Mouse (Mus musculus) adipocyte (in vitro differentiated cells): Measurements from ENCODE around the gene Ube2d3.

Experiments used
- DNase-seq: peaks from one replicate; pipeline ENCODE4 v3.0.0-alpha.2; 2016; ENCODE audit warnings: low spot score

Ube2d3 gene

DNA sequence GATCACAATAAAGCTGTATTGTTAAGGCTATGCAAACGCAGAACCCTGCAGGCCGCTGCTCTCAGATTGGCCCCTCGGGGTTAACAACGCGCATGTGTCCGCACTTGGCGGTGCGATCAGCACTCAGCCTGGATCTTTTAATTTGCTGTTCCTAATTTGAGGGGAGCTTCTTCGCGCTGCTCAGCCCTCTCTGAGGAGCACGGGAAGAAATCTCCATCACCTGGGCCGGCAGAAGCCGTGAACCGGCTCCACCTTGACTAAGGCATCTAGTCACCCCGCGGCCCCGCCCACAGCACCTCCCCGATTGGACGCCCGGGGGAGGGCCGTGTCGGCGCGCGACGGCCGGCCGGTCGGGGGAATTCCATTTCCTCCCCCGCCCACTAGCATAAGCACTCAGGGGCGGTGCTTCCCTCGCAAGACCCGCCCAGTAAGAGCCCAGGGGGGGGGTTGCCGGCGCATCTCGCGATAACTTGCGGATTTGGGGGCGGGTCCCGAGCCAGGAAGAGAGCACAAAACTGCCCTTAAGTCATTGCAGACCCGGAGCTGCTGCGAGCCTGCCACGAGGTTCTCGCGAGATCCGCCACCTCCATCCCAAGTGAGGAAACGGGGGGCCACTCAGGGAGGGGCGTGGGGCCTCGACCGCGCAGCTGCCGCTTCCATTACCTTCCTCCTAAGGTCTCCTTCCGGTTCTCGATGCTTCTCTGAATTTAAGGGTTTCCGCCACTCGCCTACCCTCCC is at the start of gene Ube2d3:
Gene Ube2d3, plus strand, starts transcription at position 392 of the 738 bp plus-strand sequence.
- peak; percentile 99 for DNase-seq

DNA sequence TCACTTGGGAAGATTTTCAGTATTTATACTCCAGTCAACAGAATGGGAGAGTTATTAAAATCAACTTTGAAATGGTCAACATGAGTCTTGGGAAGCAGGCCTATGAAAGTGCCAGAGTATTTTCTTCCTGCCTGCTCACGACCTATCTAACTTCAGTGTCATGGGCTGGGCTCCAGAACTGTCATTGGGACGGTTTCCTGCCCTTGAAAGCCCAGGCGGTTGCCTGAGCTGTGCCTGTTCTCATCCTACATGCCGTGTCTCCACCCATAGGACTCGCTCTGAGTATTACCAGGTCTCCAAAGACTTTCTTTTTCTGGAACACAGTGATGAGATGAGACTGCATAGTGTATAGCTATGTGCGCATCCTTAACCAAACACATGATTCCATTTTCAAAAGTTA is 44.8 kb upstream of the Ube2d3 start:
- no peak for DNase-seq

DNA sequence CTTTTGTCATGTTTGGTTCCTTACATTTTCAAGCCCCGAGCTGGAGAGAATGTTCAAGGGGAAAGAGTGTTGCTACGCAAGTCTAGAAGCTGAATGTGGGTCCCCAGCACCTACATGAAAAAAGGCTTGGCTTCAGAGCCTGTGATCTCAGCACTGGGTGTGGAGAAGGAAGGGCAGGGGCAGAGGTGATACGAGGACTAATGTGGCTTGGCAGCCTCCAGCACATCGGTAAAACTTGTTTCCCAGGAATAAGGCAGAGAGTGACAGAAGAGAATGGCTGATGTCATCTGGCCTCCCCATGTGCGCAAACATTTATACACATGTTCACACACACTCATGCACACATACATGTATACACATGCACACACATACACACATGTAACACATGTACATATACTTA is 42.9 kb upstream of the Ube2d3 start:
- no peak for DNase-seq

DNA sequence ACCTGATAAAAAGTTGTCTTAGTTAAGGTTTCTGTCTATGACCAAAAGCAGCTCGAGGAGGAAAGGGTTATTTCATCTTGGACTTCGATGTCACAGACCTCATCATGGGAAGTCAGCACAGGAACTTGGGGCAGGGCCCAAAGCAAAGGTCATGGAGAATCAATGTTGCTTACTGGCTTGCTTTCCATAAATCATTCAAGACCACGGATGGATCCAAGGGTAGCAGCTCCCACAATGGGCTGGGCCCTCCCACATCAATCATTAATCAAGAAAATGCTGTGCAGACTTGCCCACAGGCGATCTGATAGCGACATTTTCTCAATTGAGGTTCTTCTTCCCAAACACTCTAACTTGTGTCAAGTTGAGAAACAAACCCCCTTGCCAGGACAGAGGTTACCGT is 41.9 kb upstream of the Ube2d3 start:
- DNase-seq: peak; percentile 71

DNA sequence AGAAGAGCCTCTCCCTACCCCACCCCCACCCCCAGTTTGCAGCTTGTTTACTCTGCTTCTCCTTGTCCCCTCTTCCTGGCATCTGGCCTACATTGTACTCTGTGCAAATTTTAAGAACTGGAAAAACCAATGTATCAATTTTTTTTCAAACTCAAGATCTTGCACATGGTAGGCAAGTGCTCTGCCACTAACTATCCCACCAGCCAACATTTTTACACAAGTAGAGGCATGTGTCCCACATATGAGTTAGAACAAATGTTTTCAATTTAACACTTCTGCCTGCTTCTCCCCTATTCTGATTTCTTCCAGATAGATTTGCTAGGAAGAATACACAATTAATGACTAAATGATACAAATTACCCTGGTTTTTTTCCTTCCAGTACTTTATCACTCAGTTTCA is 40.8 kb upstream of the Ube2d3 start:
- peak; percentile 43 for DNase-seq

DNA sequence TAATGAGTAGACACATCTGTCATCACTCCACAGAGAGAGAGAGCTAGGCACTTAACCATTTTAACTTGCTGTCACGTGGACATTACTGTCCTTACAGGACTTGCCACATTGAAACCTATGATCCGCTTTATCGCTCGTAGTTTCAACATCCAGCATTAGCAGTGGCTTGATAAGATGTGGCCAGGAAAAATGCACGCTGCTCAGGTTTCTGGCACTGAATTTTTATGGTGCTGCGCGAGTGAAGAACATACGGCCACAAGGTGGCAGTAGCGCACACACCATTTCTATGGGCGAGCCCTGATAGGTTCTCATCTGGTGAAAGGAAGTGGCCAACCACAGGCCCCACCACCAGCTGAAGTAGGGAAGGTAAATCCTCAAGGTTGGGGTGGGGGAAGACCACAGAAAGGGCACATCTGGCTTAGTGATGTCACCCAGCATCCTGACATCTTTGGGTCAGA is 35.7 kb upstream of the Ube2d3 start:
- DNase-seq: peak; percentile 91

DNA sequence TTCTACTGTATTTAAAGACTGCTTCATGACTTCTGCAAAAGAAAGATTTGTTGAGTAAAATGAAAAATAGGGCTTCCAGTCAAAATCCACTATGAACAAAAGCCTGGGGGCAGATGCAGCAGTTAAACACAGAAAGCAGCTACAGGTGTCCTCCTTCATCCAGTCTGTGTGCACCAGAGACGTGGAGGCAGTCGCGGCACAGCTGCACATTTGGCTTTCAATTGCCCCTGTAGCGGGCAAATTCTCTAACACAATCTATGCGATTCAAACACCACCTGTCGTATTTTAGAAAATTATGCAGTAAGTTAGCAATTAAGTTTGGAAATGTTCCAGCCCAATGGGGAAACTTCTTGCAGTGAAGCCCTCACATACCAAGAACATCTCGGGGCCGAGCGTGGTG is 34.7 kb upstream of the Ube2d3 start:
- DNase-seq: no peak

DNA sequence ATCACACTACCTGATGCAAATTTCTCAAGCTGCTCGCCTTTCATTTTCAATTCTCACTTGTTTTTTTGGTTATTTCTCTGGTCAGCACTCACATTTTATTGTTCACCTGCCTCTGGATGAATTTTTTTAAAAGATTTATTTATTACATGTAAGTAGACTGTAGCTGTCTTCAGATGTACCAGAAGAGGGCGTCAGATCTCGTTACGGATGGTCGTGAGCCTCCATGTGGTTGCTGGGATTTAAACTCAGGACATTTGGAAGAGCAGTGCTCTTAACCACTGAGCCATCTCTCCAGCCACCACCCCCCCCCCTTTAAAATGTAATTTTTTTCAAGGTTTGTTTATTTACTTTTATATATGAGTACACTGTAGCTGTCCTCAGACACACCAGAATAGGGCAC is 34.1 kb upstream of the Ube2d3 start:
- DNase-seq: no peak

DNA sequence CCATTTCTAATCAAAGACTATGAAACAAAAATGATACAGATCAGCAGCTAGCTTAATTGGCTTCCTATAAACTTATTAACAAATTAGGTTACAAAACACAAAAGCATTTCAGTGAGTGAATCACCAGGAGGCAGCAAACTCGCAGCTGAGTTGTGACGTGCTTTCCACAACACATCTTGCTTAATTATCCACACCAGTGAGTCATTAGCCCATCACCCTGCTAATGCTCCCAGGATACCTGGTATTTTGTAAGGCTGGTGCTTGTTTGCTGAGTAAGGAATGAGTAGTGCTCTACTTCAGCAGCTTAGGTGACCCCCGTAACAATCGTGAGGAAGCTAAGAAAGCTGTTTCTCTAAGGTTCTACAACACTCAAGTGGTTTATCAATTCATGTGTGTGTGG is 33.4 kb upstream of the Ube2d3 start:
- DNase-seq: peak; percentile 48

DNA sequence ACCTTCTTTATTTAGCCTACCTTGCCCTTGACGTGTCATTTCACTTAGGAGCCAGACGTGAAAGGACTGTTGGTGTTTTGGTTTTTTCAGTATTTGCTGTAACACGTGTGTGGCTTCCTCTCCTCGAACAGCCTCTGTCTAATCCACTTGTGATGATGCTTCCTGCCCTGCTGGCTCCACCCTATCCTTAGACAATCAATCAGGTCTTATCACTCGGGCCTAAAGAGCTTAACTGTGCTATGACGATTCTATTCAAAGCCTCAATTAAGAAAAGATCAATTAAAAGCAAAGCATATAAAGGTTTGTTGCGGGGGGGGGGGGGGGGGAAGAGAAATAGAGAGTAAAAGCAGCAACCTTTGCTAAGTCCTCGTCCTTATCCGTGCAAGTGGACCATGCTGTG is 30.6 kb upstream of the Ube2d3 start:
- no peak for DNase-seq

DNA sequence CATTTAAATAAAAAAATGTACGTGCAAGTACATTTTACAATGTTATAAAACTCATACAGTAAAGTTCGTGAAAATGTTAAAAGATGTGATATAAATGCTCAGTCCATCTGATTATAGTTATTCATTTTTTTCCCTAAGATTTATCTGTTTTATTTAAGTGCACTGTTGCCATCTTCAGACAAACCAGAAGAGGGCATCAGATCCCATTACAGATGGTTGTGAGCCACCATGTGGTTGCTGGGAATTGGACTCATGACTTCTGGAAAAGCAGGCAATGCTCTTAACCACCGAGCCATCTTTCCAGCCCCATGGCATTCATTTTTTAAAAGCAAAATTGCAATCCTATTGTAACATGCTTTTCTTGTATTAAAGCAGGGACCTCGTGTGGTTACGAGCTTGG is 28.7 kb upstream of the Ube2d3 start:
- DNase-seq: no peak

DNA sequence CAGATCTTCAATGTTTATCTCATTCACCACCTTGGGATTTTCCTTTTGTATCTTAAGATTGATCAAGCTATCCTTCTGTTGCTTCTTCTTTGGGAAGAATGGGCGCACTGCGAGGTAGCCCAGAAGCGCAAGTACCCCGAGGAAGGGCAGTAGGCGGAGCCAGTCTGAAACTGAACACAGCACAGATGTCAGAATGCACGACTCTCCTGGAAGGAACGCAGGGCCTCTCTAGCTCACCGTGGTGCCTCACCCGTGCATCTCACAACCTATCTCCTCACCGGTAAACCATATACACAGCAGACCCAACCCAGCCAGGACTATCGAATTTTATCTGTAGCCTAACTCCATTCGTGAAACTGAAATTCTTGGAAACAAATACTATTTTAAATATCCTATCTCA is 26.9 kb upstream of the Ube2d3 start:
- DNase-seq: no peak

DNA sequence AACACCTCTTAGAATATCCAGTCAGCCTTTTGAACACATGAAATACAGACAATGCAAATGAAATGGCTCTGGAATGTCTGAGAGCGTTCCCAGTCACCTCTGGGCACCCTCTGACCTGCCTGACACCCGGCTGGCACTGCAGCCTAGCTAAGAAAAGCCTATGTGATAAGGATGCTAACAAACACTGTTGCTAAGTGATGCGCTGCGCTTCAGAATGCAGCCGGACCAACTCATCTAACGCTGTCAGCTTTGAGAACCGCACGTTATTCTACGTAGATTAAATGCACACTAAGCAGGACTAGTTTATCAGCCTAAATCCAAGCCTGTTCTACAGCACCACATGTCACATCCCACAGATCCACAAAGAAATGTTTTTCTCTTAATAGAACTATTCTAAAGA is 26.1 kb upstream of the Ube2d3 start:
- no peak for DNase-seq

DNA sequence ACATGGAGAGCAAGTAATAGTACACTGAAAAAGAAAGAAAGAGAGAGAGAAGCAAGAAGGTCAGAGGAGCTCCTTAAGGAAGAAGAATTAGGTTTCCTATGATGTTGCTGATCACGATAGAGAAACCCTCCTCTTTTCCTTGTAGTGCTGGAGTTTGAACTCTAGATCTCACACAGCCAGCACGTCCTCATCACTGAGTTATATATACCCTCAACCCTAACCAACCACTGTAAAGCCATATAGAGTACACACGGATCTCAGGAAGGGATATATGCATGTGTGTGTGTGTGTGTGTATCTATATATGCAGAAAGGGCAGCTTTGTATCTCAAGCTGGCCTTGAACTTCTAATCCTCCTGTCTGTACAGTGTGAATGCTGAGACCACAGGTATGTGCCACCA is 20.7 kb upstream of the Ube2d3 start:
- DNase-seq: no peak

DNA sequence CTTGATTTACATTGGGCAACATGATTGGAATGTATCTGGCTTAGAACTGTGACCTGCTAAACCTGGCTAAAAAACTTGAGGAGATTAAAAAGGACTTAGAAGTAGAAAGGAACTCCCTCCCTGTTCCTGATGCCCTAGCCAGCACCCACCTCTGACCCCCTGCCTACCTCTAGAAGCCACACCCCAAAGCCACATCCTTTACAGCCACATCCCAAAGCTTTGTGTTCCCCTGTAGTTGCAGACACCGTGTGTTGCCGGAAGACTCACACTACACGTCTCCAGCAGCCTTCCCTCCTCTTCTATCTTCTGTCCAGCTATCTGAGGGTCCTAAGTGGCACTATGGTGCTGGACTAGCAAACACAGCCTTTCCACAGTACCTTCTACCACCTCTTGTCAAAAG is 20.1 kb upstream of the Ube2d3 start:
- DNase-seq: no peak

DNA sequence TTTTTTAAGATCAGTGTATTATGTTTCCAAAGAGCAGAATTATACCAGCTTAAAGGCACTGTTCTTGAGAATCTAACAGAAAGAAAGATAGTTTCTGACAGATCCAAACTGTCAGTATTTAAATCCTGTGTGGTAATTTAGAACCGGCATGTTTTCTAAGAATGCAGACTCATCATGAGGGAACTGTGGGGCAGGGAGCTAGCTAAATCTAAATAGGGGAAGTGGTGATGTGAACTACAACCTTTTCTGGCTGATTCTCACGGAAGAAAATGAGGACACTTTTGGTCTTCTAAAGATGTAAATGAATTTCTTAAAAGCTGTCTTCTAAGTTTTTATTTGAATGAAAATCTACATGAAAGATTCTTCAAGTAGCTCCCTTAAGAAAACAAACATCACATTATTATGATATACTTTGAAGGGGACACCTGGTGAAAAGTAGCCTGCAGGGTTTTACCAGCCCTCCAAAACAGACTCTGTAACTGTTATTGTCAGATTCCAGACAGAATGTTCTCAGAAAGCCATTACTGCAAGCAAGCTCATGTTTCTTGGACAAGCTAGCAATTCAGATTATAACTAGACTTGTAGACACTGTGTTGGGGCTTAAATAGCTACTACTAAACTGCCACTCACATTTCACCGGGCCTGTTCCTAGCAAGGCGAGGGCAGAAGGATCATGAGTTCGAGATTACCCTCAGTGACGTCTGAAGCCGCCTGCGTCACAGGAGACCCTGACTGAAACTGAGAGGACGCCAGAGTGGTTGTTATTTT is 17.2 kb upstream of the Ube2d3 start:
- no peak for DNase-seq

DNA sequence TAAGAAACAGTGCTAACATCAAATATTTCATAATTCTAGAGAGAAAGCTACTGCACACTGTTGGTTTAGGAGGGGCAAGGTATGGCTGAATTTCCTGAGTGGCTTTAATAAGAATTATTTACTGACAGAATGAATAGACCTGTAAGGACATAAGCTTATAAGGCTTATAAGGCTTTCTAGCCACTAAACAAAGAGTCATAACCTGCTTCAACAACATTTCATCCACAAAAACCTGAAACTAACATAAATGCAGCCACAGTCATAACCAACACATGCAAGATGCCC is 16.7 kb upstream of the Ube2d3 start:
- no peak for DNase-seq

DNA sequence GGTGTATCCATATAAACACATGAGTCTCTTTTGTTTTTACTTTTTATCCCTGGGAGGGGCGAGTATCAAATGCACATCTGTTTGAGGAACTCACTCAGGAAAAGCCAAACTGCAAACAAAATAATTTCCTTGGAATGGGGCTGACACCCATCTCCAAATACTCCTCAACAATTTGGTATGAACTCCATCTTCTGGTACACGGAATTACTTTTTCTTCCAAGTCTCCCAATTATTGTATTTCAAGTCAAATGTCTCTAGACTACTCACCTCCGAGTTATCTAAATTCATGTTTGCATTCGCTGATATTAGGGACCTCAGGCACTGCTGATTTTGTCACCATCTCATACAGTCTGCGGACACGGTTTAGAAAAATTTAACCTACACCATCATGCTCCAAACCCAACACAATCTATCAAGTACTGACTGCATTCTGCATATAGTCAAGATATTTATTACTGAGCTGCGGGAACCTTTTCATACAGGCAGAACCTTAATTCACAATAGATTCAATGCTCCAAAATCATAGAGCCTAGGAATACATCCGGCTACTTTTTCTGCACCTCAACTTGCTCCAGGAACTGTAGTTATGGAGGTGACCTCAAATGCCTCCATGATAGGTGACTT is 15.6 kb upstream of the Ube2d3 start:
- DNase-seq: no peak

DNA sequence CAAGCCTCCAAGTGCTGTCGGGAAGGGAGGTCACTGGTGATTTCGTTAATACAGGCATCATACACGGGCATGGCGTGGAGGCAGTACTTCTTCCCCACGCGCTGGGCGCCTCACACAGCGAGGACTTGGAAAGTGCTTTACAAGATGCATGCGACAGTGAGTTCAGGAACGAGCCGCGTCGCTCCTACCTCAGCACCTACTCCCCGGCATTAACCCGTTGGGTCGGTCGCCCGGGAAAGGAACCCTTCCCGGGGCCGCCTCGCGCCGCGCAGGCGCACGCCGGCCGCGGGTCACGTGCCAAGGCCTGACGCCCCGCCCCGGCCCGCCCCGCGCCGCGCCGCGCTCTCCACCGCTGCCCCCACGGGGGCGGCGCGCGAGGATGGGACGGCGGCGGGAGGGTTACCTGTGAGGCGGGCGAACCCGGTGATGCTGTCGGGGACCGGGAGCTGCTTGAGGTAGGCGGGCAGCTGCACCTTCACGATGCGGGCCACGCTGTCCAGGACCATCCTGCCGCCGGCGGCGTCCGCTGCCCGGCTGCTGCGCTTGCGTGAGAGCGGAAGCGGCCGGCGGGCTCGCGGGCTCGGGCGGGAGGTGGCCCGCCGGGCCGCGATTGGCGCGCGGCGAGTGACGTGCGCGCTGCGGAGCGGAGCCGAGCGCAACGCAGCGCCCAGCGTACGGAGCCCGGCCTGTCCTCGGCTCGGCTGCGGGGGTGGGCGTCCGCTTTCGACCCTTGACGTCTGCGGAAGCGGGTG is 14.9 kb upstream of the Ube2d3 start:
- DNase-seq: peak; percentile 80

DNA sequence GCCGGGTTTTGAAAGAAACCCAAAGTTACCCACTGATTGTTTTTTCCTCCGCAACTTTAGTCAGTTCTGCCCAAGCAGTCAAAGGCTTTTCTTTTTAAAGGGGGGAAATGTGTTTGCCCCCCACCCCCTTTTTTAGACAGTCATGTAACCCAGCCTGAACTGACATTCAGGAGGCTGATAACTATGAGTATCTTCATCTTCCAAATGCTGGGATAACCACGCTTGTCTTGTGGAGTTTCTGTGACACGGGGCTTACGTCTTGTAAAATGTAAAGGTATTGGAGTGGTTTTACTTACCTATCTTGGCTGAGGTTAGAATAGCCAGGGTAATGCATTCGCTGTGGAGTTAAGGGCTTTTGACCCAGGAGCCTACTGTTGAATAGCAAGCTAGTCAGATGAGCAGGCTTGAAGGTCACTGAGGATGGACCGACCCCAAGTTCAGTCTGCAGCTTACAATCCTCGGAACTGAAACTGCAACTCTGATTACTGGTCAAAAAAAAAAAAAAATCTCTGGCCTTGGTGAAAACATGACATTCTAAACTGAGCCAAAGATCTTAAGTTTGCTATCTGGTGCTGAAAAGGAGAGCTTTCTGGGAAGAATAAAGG is 14.2 kb upstream of the Ube2d3 start, which contains the start of gene Cisd2:
Gene Cisd2, minus strand, starts transcription at position 318 of the 605 bp plus-strand sequence.
- DNase-seq: peak; percentile 58

DNA sequence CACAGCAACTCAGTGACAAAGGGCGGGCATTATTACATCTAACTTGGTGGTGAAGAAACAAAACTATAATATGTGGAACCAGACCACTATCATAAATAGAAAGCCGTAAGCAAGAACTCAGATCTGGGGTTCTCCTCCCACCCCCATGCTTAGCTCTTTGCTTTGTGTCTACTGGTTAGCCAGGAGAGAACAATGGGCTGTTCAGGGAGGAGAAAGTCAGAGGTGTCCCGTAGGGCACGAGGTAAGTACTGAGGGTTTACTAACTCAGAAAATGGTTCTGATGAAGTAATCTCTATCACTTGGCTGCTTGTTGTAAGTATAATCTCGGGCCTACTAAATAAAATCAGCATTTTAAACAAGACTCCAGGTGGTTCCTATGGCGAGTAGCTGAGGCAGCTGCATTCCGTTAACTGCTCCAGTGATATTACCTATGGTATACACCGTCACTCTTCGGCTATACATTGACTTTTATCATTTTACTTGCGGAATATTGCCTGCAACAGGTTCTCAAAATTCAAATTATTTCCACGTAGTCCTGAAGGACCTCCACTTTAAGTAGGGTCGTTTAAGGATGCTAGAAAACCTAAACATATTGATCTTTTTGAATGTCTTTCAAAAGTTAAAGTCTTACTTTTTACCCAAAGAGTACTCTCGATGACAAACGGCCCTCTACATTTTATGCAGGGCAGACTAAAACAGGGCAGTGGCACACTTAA is 890 bp upstream of the Ube2d3 start:
- DNase-seq: no peak

DNA sequence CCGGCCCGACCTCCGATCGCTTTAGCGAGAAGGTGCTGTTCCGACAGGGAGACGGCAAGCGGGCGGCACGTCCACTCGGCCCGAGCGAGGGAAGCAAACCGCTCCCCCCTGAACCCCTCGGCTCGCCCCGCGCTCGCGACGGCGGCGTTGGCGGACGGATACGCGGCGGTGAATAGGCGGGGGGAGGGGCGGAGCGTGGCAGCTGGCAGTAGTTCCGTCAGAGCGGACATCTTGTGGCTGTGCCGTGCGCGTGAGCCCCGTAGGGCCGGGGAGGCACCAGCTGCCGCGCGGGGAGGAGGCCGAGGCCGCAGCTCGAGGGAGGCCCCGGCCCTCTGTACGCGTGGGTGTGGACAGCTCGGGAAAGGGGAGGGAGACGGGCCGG is 573 bp downstream of the Ube2d3 start:
- DNase-seq: peak; percentile 89
